Mouse (Mus musculus) cerebellum, postnatal 14 days (tissue): ENCODE measurements at regions not wholly inside any gene's neighbourhood (a gene's known extent, or its start where the extent isn't known, plus 50 kb on each side); places are given as distances from the start of the nearest gene placed in this dataset.
A peak's percentile ranks its signal among the peaks of the same experiment; 100 is the strongest.

Experiments used
- DNase-seq, 2 experiments: peaks; one replicate each; pipeline ENCODE4 v3.0.0; 2021; ENCODE audit warnings: mixed read lengths in 2 of 2

DNA sequence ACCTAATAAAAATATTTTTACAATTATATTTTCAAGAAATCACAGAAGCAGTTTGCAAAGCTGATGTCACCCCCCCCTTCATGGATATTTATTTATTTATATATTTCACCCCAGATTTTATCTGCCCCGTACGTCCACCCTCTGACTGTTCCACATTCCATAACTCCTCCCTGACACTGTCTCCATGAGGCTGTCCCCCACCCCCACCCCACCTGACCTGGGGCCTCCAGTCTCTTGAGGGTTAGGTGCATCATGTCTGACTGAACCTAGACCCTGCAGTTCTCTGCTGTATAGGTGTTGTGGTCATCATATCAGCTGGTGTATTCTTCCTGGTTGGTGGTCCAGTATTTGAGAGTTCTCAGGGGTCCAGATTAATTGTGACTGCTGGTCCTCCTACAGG, 1083.9 kb upstream of the Cadm2 start:
- DNase-seq, result no peak

- DNase-seq, result no peak
These were observed 1046.3 kb upstream of the Cadm2 start for GRCm38 (mm10) chr16:68666972-68667538.

GRCm38 (mm10) chr16:68658436-68658835, 1037.7 kb upstream of the Cadm2 start:
- DNase-seq, result peak in 1 of 2 experiments; percentile 4

- no peak for DNase-seq
These were observed 1007.3 kb upstream of the Cadm2 start for GRCm38 (mm10) chr16:68627976-68628375.

DNA sequence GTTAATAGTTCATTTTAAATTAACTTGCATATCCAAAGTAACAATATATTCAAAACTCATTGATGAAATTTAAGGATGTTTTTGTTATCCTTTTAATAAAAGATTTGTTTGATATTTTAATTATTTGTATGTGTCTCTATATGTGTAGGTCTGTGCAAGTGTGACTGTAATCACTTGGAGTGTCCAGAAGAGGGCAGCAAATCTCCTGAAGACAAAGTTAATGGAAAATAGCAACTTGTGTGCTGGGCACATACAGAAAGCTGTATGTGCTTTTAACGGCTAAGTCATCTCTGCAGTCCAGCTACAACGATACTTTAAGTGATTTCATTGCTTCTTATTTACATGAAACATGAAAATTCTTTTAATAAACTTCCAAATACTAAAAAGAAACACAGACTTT, 993.3 kb upstream of the Cadm2 start:
- DNase-seq, result peak; percentile 16 to 22
